Mouse (Mus musculus): ENCODE data around the gene Vmn1r17. TPM values are rescaled to one million over a fixed set of nuclear protein-coding genes. Genes with fewer than 3 reads are reported as not detected.
"Not testable (repeated sequence)": the region's sequence is repeated elsewhere in the genome, so short reads cannot be mapped to it uniquely, and the experiment has no call there.

The Vmn1r17 gene
- polyA plus RNA-seq (2015; fragmentation: Nextera tagmentation; extraction: Ambion mirVana), result not detected in 2 replicates

DNA sequence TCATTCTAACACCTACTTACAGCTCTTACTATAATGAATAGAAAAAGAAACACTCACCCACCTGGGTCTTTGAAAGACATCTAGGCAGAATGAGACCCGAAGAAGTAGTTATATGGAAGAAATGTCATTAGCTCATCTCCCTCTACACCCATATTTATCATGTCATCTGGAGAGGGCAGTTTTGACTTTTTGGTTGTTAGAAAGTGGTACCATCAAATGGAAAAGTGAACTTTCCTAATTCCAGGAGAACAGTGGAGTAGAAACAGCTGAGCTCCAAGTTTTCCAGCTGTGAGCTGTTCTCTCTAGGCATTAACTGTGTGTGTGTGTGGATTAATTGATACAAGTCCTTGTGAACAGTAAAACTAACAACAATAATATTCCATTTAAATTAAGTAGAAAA is at the start of gene Vmn1r17:
Gene Vmn1r17, minus strand, starts transcription at position 101 of the 400 bp plus-strand sequence.
- no peaks in the 10 kb centered on the region for H3K27me3 ChIP-seq (replicated peaks; ENCODE audit: control insufficient read depth, insufficient read depth, low read length)
- WGBS, result 97% methylated on average over 1 of the region's 1 CpGs
- H3K4me3 ChIP-seq (ENCODE audit: low read length), result no peak within 1 kb of the TSS
- no peak for ATAC-seq
- H3K9me3 ChIP-seq (ENCODE audit: control insufficient read depth, low read length), result no peaks in the 10 kb centered on the region
- H3K4me1 ChIP-seq (ENCODE audit: control insufficient read depth, insufficient read depth, low read depth, low read length), result no peaks in the 10 kb centered on the region
- no peak within 1 kb of the TSS for H3K27ac ChIP-seq (ENCODE audit: low read depth, low read length)
- H3K4me2 ChIP-seq (ENCODE audit: low read length), result no peak within 1 kb of the TSS
- no peaks in the 10 kb centered on the region for H3K36me3 ChIP-seq (ENCODE audit: control insufficient read depth, insufficient read depth, low read length)
- H3K9ac ChIP-seq (ENCODE audit: low read depth, low read length), result no peak within 1 kb of the TSS

- WGBS, result 74% methylated on average over 3 of the region's 3 CpGs
- H3K9me3 ChIP-seq (ENCODE audit: control insufficient read depth, low read length); ATAC-seq: not testable (repeated sequence)
Observed at GRCm38 (mm10) chr6:57403480-57403879, 40.0 kb upstream of the Vmn1r17 start, which contains the start of gene Vmn1r19. Vmn1r19 (plus strand) TSS chr6:57403780.

DNA sequence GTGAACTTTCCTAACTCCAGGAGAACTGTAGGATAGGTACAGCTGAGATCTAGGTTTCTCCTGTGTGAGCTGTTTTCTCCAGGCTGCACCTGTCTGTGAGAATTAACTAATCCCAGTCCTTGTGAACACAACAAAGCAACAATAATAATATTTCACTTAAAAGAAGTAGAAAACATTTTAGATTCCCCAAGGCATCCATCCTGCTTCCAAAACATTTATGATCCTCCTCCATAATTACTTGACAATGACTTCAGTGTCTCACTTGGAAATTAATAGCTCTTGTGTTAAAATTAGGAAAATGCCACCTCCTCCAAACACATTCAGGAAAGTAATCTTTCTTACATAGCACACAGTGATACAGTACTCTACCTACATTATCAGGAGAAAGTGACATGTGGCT is 32.2 kb upstream of the Vmn1r17 start, which contains the start of gene Vmn1r18:
Gene Vmn1r18, minus strand, starts transcription at position 101 of the 400 bp plus-strand sequence.
- Histone ChIP-seq H3K36me3 (ENCODE audit: control insufficient read depth, insufficient read depth, low read length) (no peaks in the 10 kb centered on the region), H3K4me1 (ENCODE audit: control insufficient read depth, insufficient read depth, low read depth, low read length) (no peaks in the 10 kb centered on the region), H3K9ac (ENCODE audit: low read depth, low read length) (no peak within 1 kb of the TSS), H3K4me2 (ENCODE audit: low read length) (no peak within 1 kb of the TSS), H3K4me3 (ENCODE audit: low read length) (no peak within 1 kb of the TSS), H3K27me3 (replicated peaks; ENCODE audit: control insufficient read depth, insufficient read depth, low read length) (no peaks in the 10 kb centered on the region), H3K27ac (ENCODE audit: low read depth, low read length) (no peak within 1 kb of the TSS), H3K9me3 (ENCODE audit: control insufficient read depth, low read length) (no peaks in the 10 kb centered on the region)
- no peak for ATAC-seq

More at GRCm38 (mm10) chr6:57403480-57403879, 40.0 kb upstream of the Vmn1r17 start, which contains the start of gene Vmn1r19:
- H3K27me3 ChIP-seq (replicated peaks; ENCODE audit: control insufficient read depth, insufficient read depth, low read length); H3K27ac ChIP-seq (ENCODE audit: low read depth, low read length); H3K36me3 ChIP-seq (ENCODE audit: control insufficient read depth, insufficient read depth, low read length); H3K4me3 ChIP-seq (ENCODE audit: low read length); H3K4me2 ChIP-seq (ENCODE audit: low read length); H3K9ac ChIP-seq (ENCODE audit: low read depth, low read length); H3K4me1 ChIP-seq (ENCODE audit: control insufficient read depth, insufficient read depth, low read depth, low read length): not testable (repeated sequence)

DNA sequence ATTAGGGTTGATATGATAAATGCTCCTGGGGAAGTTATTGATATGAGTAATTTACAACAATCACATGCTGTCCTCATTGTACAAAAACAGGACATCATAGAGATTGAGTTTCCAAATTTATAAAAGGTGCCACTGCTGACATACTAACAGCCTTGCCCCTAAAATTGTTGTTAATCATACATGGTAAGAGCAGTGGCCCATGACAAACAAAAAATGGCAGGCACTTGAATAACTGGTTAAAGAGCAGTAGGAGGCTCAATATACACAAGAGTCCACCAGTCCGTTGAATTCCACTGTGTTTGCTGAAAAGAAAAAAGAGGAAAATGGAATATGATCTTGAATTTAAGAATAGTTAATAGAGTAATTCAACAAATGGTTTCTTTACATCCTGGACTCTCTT is 4.0 kb upstream of the Vmn1r17 start:
- Histone ChIP-seq H3K4me3 (ENCODE audit: low read length) (no peak overlapping the region), H3K36me3 (ENCODE audit: control insufficient read depth, insufficient read depth, low read length) (no peaks in the 10 kb centered on the region), H3K4me2 (ENCODE audit: low read length) (no peak overlapping the region), H3K9me3 (ENCODE audit: control insufficient read depth, low read length) (no peaks in the 10 kb centered on the region), H3K4me1 (ENCODE audit: control insufficient read depth, insufficient read depth, low read depth, low read length) (no peaks in the 10 kb centered on the region), H3K27me3 (replicated peaks; ENCODE audit: control insufficient read depth, insufficient read depth, low read length) (no peaks in the 10 kb centered on the region), H3K9ac (ENCODE audit: low read depth, low read length) (no peak overlapping the region), H3K27ac (ENCODE audit: low read depth, low read length) (no peak overlapping the region)
- no peak for ATAC-seq
- WGBS, result 85% methylated on average over 1 of the region's 1 CpGs

DNA sequence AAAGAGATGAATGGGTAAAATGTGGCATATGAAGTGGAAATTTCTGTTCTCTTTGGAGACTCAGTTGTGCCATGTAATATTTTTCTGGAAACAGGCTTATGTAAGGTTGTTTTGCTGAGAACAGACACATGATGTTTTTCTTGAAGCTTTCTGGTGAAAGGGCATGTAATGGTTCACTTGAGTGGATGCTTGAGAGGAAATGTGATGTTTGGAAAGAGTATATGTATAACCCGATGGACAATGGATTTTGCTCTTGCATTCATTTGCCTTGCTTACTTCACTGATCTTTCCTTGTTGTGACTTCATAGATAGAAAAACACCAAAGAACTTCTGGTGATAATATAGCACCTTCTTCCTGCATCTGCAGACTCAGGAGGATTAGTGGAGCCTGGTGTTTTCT is 2.3 kb upstream of the Vmn1r17 start:
- not testable (repeated sequence) for H3K4me1 ChIP-seq (ENCODE audit: control insufficient read depth, insufficient read depth, low read depth, low read length); H3K9ac ChIP-seq (ENCODE audit: low read depth, low read length); H3K27me3 ChIP-seq (replicated peaks; ENCODE audit: control insufficient read depth, insufficient read depth, low read length); H3K4me3 ChIP-seq (ENCODE audit: low read length); H3K27ac ChIP-seq (ENCODE audit: low read depth, low read length); ATAC-seq; H3K36me3 ChIP-seq (ENCODE audit: control insufficient read depth, insufficient read depth, low read length); H3K4me2 ChIP-seq (ENCODE audit: low read length); H3K9me3 ChIP-seq (ENCODE audit: control insufficient read depth, low read length)
- WGBS, result 96% methylated on average over 1 of the region's 1 CpGs

GRCm38 (mm10) chr6:57356864-57357263 is 6.7 kb downstream of the Vmn1r17 start:
- H3K9me3 ChIP-seq (ENCODE audit: control insufficient read depth, low read length), result no peaks in the 10 kb centered on the region
- WGBS, result 82% methylated on average over 2 of the region's 2 CpGs
- no peak overlapping the region for H3K27ac ChIP-seq (ENCODE audit: low read depth, low read length)
- H3K9ac ChIP-seq (ENCODE audit: low read depth, low read length), result no peak overlapping the region
- no peaks in the 10 kb centered on the region for H3K36me3 ChIP-seq (ENCODE audit: control insufficient read depth, insufficient read depth, low read length)
- no peak for ATAC-seq
- H3K4me3 ChIP-seq (ENCODE audit: low read length), result no peak overlapping the region
- H3K27me3 ChIP-seq (replicated peaks; ENCODE audit: control insufficient read depth, insufficient read depth, low read length), result no peaks in the 10 kb centered on the region
- no peak overlapping the region for H3K4me2 ChIP-seq (ENCODE audit: low read length)
- no peaks in the 10 kb centered on the region for H3K4me1 ChIP-seq (ENCODE audit: control insufficient read depth, insufficient read depth, low read depth, low read length)

DNA sequence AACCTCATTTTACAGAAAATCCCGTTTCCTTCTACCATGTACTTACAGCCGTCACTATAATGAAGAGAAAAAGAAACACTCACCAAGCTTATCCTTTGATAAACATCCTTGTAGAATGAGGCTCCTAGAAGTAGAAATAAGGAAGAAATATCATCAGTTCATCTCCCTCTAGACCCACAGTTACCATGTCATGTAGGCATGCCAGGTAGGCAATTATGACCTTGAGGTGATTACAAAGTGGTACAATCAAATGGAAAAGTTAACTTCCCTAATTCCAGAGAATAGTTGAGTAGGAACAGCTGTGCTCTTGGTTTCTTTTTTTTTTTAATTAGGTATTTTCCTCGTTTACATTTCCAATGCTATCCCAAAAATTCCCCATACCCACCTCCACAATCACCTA is 34.1 kb downstream of the Vmn1r17 start, which contains the start of gene Vmn1r16:
Gene Vmn1r16, minus strand, starts transcription at position 101 of the 400 bp plus-strand sequence.
- Histone ChIP-seq H3K36me3 (ENCODE audit: control insufficient read depth, insufficient read depth, low read length) (no peaks in the 10 kb centered on the region), H3K4me3 (ENCODE audit: low read length) (no peak within 1 kb of the TSS), H3K27me3 (replicated peaks; ENCODE audit: control insufficient read depth, insufficient read depth, low read length) (no peaks in the 10 kb centered on the region), H3K9ac (ENCODE audit: low read depth, low read length) (no peak within 1 kb of the TSS), H3K27ac (ENCODE audit: low read depth, low read length) (no peak within 1 kb of the TSS), H3K9me3 (ENCODE audit: control insufficient read depth, low read length) (no peaks in the 10 kb centered on the region), H3K4me1 (ENCODE audit: control insufficient read depth, insufficient read depth, low read depth, low read length) (no peaks in the 10 kb centered on the region), H3K4me2 (ENCODE audit: low read length) (no peak within 1 kb of the TSS)
- ATAC-seq, result no peak
- WGBS, result 81% methylated on average over 3 of the region's 3 CpGs

DNA sequence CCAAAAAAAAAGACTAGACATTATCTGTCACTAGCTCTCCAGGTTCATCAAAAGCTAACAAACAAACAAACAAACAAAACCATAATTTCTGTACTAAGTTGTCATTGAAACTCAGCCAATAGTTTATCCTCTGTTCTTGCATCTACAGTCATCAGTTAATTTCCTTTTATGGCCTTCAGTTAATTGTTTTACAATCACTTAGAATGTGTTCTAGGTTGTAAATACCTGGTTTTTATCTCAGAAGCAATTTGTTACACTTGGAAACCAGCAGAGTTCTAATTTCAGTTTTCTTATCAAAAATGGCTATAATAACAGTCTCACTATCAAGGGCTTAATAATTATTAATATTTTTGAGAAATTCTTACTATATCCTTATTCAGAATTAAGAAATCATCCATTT is 37.4 kb downstream of the Vmn1r17 start:
- ATAC-seq, result no peak
- no peak overlapping the region for H3K4me3 ChIP-seq (ENCODE audit: low read length)
- H3K27me3 ChIP-seq (replicated peaks; ENCODE audit: control insufficient read depth, insufficient read depth, low read length), result no peaks in the 10 kb centered on the region
- H3K4me2 ChIP-seq (ENCODE audit: low read length), result no peak overlapping the region
- H3K4me1 ChIP-seq (ENCODE audit: control insufficient read depth, insufficient read depth, low read depth, low read length), result no peaks in the 10 kb centered on the region
- H3K9me3 ChIP-seq (ENCODE audit: control insufficient read depth, low read length), result no peaks in the 10 kb centered on the region
- H3K27ac ChIP-seq (ENCODE audit: low read depth, low read length), result no peak overlapping the region
- no peak overlapping the region for H3K9ac ChIP-seq (ENCODE audit: low read depth, low read length)
- H3K36me3 ChIP-seq (ENCODE audit: control insufficient read depth, insufficient read depth, low read length), result no peaks in the 10 kb centered on the region

Data from hindbrain, embryonic 16.5 days (tissue).